Mouse (Mus musculus): ENCODE measurements around the gene Tceal5.

The Tceal5 gene

GRCm38 (mm10) chrX:136203664-136204066, at the start of gene Tceal5:
Tceal5 (minus strand) TSS chrX:136203876.
- peak; percentile 72 for DNase-seq

- no peak for DNase-seq
These were observed 48.5 kb upstream of the Tceal5 start for GRCm38 (mm10) chrX:136252023-136252729.

GRCm38 (mm10) chrX:136249671-136250070, 46.0 kb upstream of the Tceal5 start:
- no peak for DNase-seq

GRCm38 (mm10) chrX:136248811-136249210, 45.1 kb upstream of the Tceal5 start:
- DNase-seq, result no peak

GRCm38 (mm10) chrX:136245521-136246071, 41.9 kb upstream of the Tceal5 start:
- DNase-seq, result peak; percentile 56

GRCm38 (mm10) chrX:136244574-136245229, 41.0 kb upstream of the Tceal5 start, which contains the start of gene Tceal9:
Tceal9 (plus strand) TSS chrX:136245079.
- peak; percentile 90 for DNase-seq

- no peak for DNase-seq
These were observed 39.5 kb upstream of the Tceal5 start for GRCm38 (mm10) chrX:136243181-136243580.

- DNase-seq, result peak; percentile 33
These were observed 34.4 kb upstream of the Tceal5 start for GRCm38 (mm10) chrX:136238118-136238517.

- peak; percentile 21 for DNase-seq
These were observed 24.1 kb upstream of the Tceal5 start for GRCm38 (mm10) chrX:136227768-136228167.

- no peak for DNase-seq
These were observed 20.0 kb upstream of the Tceal5 start for GRCm38 (mm10) chrX:136223714-136224113.

GRCm38 (mm10) chrX:136216303-136216702, 12.6 kb upstream of the Tceal5 start:
- no peak for DNase-seq

- peak; percentile 6 for DNase-seq
These were observed 11.3 kb upstream of the Tceal5 start, which contains the start of the genes Tceal7 and Bex1 for GRCm38 (mm10) chrX:136214729-136215677. Tceal7 (plus strand) TSS chrX:136214779. Bex1 (minus strand) TSS chrX:136215513.

- DNase-seq, result no peak
These were observed 9.7 kb upstream of the Tceal5 start for GRCm38 (mm10) chrX:136213396-136213795.

GRCm38 (mm10) chrX:136204406-136204805, 730 bp upstream of the Tceal5 start:
- no peak for DNase-seq

GRCm38 (mm10) chrX:136203257-136203656, 419 bp downstream of the Tceal5 start:
- no peak for DNase-seq

GRCm38 (mm10) chrX:136196873-136197272, 6.8 kb downstream of the Tceal5 start:
- DNase-seq, result peak; percentile 27

GRCm38 (mm10) chrX:136195193-136195944, 8.3 kb downstream of the Tceal5 start:
- no peak for DNase-seq

GRCm38 (mm10) chrX:136183107-136183506, 20.6 kb downstream of the Tceal5 start:
- DNase-seq, result no peak

- DNase-seq, result peak; percentile 69
These were observed 22.7 kb downstream of the Tceal5 start for GRCm38 (mm10) chrX:136180897-136181553.

- DNase-seq, result no peak
These were observed 30.9 kb downstream of the Tceal5 start for GRCm38 (mm10) chrX:136172786-136173185.

- DNase-seq, result peak; percentile 94
These were observed 31.5 kb downstream of the Tceal5 start, which contains the start of gene Tceal8 for GRCm38 (mm10) chrX:136172118-136172551. Tceal8 (minus strand) TSS chrX:136172342.

Data from retina, postnatal 1 day (tissue).